Comparison of ENCODE assay signal across 23 mouse cellular contexts in the genomic region with DNA sequence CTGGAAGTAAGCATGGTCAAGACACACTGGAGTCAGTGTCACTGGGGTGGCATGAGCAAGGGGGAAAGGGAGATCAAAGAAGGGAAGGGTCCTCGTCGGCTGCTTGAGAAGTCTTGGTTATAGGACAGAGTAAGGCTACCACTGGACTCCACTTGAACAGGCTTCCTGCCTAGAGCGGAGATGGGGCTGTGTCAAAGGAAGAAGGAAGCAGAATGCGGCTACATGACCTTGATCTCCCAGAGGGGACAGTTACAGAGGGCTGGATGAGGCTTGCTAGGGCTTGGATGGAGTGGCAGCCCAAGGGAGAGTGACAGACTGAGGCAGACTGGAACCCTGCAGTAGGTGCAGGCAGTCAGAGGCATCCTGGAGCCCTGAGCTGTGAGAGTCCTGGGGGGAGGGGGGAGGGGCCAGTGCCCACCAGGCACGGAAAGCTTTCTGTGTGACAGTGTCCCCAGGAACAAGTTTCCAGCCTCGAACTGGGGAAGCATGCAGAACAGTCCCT. TPM values are rescaled to one million over a fixed set of nuclear protein-coding genes. Genes with fewer than 3 reads are reported as not detected.
DNase-seq lines count a peak whose midpoint lies in the region; ATAC-seq lines count a peak whose summit lies in the region.
"Had no signal": no experiment of that assay in that cellular context is flagged by ENCODE, and none has a peak within 500 bp of the region (broad histone marks: within the 10 kb centered on the region; RNA-seq: fewer than 3 reads in every experiment).

No protein-coding gene starts in this region.

- H3K36me3 ChIP-seq in forebrain, embryonic 10.5 days (replicated peaks): no peaks in the 10 kb centered on the region
- no peaks in the 10 kb centered on the region for H3K36me3 ChIP-seq in forebrain, embryonic 16.5 days (ENCODE audit: control insufficient read depth, insufficient read depth)
- no peaks in the 10 kb centered on the region for H3K36me3 ChIP-seq in heart, embryonic 15.5 days
- no peaks in the 10 kb centered on the region for H3K36me3 ChIP-seq in lung, embryonic 15.5 days
- no peaks in the 10 kb centered on the region for H3K36me3 ChIP-seq in embryonic facial prominence, embryonic 11.5 days (replicated peaks; ENCODE audit: control insufficient read depth, insufficient read depth, low read depth, low read length)
- H3K36me3 ChIP-seq: embryonic facial prominence, embryonic 15.5 days; forebrain, embryonic 12.5 days; limb, embryonic 12.5 days; neural tube, embryonic 12.5 days had no signal

- H3K27ac ChIP-seq in forebrain, embryonic 10.5 days: 0 out of 2 replicates have a peak overlapping the region, but pooled peaks have one; percentile 40
- H3K27ac ChIP-seq in forebrain, embryonic 16.5 days (ENCODE audit: low read length): no peak overlapping the region
- peak overlapping the region; percentile 18; the same call in 1 of the 2 replicates for H3K27ac ChIP-seq in heart, embryonic 15.5 days
- H3K27ac ChIP-seq in lung, embryonic 15.5 days: peak overlapping the region; percentile 35
- no peak overlapping the region for H3K27ac ChIP-seq in embryonic facial prominence, embryonic 11.5 days (replicated peaks; ENCODE audit: low read depth, low read length)
- H3K27ac ChIP-seq: embryonic facial prominence, embryonic 15.5 days; forebrain, embryonic 12.5 days; hindbrain, embryonic 14.5 days; limb, embryonic 12.5 days; neural tube, embryonic 12.5 days; stomach, postnatal 0 days had no signal

- intact Hi-C loops in heart, postnatal 25 days (cut with DNase I): loop anchor here (2.0 kb wide), 1 partner anchor 14 kb away; no protein-coding TSS in a partner anchor

- no peaks in the 10 kb centered on the region for H3K9me3 ChIP-seq in forebrain, embryonic 10.5 days
- no peaks in the 10 kb centered on the region for H3K9me3 ChIP-seq in forebrain, embryonic 16.5 days (ENCODE audit: control insufficient read depth, low read length)
- H3K9me3 ChIP-seq in heart, embryonic 15.5 days (replicated peaks): no peaks in the 10 kb centered on the region
- no peaks in the 10 kb centered on the region for H3K9me3 ChIP-seq in lung, embryonic 15.5 days
- no peaks in the 10 kb centered on the region for H3K9me3 ChIP-seq in embryonic facial prominence, embryonic 11.5 days (replicated peaks; ENCODE audit: control insufficient read depth, low read length)
- H3K9me3 ChIP-seq: embryonic facial prominence, embryonic 15.5 days; forebrain, embryonic 12.5 days; limb, embryonic 12.5 days; neural tube, embryonic 12.5 days had no signal

- no peak overlapping the region for H3K9ac ChIP-seq in forebrain, embryonic 16.5 days (replicated peaks; ENCODE audit: low read depth, low read length)
- H3K9ac ChIP-seq in heart, embryonic 15.5 days: no peak overlapping the region
- H3K9ac ChIP-seq in lung, embryonic 15.5 days: no peak overlapping the region
- peak overlapping the region; percentile 22; the same call in 1 of the 2 replicates for H3K9ac ChIP-seq in embryonic facial prominence, embryonic 11.5 days (replicated peaks; ENCODE audit: low read length)
- H3K9ac ChIP-seq: embryonic facial prominence, embryonic 15.5 days; forebrain, embryonic 12.5 days; hindbrain, embryonic 14.5 days; limb, embryonic 12.5 days; neural tube, embryonic 12.5 days had no signal

- peaks cover 20% of the 10 kb centered on the region for H3K4me1 ChIP-seq in forebrain, embryonic 10.5 days
- no peaks in the 10 kb centered on the region for H3K4me1 ChIP-seq in forebrain, embryonic 16.5 days (replicated peaks; ENCODE audit: control insufficient read depth, insufficient read depth, low read length)
- H3K4me1 ChIP-seq in heart, embryonic 15.5 days (replicated peaks): peaks cover 59% of the 10 kb centered on the region
- peaks cover 38% of the 10 kb centered on the region for H3K4me1 ChIP-seq in lung, embryonic 15.5 days
- H3K4me1 ChIP-seq in embryonic facial prominence, embryonic 11.5 days (ENCODE audit: control insufficient read depth, insufficient read depth, low read length): no peaks in the 10 kb centered on the region; the same call in 1 of the 2 replicates

- WGBS in forebrain, embryonic 10.5 days: 68% methylated on average over 6 of the region's 6 CpGs
- WGBS in forebrain, embryonic 16.5 days: 58% methylated on average over 6 of the region's 6 CpGs
- 45% methylated on average over 6 of the region's 6 CpGs for WGBS in heart, embryonic 15.5 days
- 54% methylated on average over 6 of the region's 6 CpGs for WGBS in lung, embryonic 15.5 days
- WGBS in embryonic facial prominence, embryonic 11.5 days: 57% methylated on average over 6 of the region's 6 CpGs

- no peak for ATAC-seq in forebrain, embryonic 16.5 days
- no peak for ATAC-seq in heart, embryonic 15.5 days (replicated peaks; ENCODE audit: insufficient number of reproducible peaks, insufficient read depth, low FRiP score, low read depth)
- no peak for ATAC-seq in lung, embryonic 15.5 days (ENCODE audit: borderline replicate concordance, extremely low read depth, low FRiP score, low TSS enrichment)
- no peak for ATAC-seq in embryonic facial prominence, embryonic 11.5 days (replicated peaks; ENCODE audit: insufficient number of reproducible peaks, low FRiP score, low TSS enrichment, low read depth)
- ATAC-seq: intestine, embryonic 16.5 days; lung, postnatal 0 days had no signal

- no peaks in the 10 kb centered on the region for H3K27me3 ChIP-seq in forebrain, embryonic 10.5 days (ENCODE audit: poor library complexity, severe bottlenecking)
- H3K27me3 ChIP-seq in forebrain, embryonic 16.5 days (replicated peaks; ENCODE audit: control insufficient read depth, insufficient read depth, low read length): no peaks in the 10 kb centered on the region
- H3K27me3 ChIP-seq in heart, embryonic 15.5 days: no peaks in the 10 kb centered on the region
- H3K27me3 ChIP-seq in lung, embryonic 15.5 days: no peaks in the 10 kb centered on the region
- H3K27me3 ChIP-seq in embryonic facial prominence, embryonic 11.5 days (ENCODE audit: control insufficient read depth, insufficient read depth, low read length): no peaks in the 10 kb centered on the region
- H3K27me3 ChIP-seq: embryonic facial prominence, embryonic 15.5 days; forebrain, embryonic 12.5 days; limb, embryonic 12.5 days; neural tube, embryonic 12.5 days had no signal

- H3K4me2 ChIP-seq in forebrain, embryonic 16.5 days (ENCODE audit: low read length): no peak overlapping the region
- H3K4me2 ChIP-seq in heart, embryonic 15.5 days: no peak overlapping the region
- no peak overlapping the region for H3K4me2 ChIP-seq in lung, embryonic 15.5 days
- no peak overlapping the region for H3K4me2 ChIP-seq in embryonic facial prominence, embryonic 11.5 days (ENCODE audit: low read depth, low read length)
- H3K4me2 ChIP-seq: embryonic facial prominence, embryonic 15.5 days; forebrain, embryonic 12.5 days; hindbrain, embryonic 14.5 days; limb, embryonic 12.5 days; neural tube, embryonic 12.5 days had no signal

- DNase-seq in forebrain, embryonic 10.5 days (ENCODE audit: extremely low spot score, low spot score): no peak
- DNase-seq in heart, postnatal 25 days (ENCODE audit: low spot score): no peak
- no peak for DNase-seq in lung, adult 18-20 months
- DNase-seq in embryonic facial prominence, embryonic 11.5 days (ENCODE audit: low spot score): no peak
- no peak for DNase-seq in retina, embryonic 14.5 days (ENCODE audit: low spot score)
- DNase-seq: adrenal gland, postnatal 25 days; cerebellum, adult 8-10 months; gastrocnemius, postnatal 36 days; kidney, postnatal 14 days; right cerebral cortex, postnatal 14 days; thymus, postnatal 14 days had no signal

- no peak overlapping the region for H3K4me3 ChIP-seq in forebrain, embryonic 10.5 days
- no peak overlapping the region for H3K4me3 ChIP-seq in forebrain, embryonic 16.5 days (replicated peaks; ENCODE audit: low read length)
- no peak overlapping the region for H3K4me3 ChIP-seq in heart, embryonic 15.5 days
- no peak overlapping the region for H3K4me3 ChIP-seq in lung, embryonic 15.5 days
- H3K4me3 ChIP-seq in embryonic facial prominence, embryonic 11.5 days (ENCODE audit: low read depth, low read length): no peak overlapping the region
- H3K4me3 ChIP-seq: embryonic facial prominence, embryonic 15.5 days; forebrain, embryonic 12.5 days; limb, embryonic 12.5 days; neural tube, embryonic 12.5 days had no signal

RNA-seq across cellular contexts. Expression of gene Eng, which starts 5.8 kb away (rescaled TPM):
- polyA plus RNA-seq in forebrain, embryonic 10.5 days (2016; fragmentation: Nextera tagmentation; extraction: Ambion mirVana): 24.5 and 24.7 TPM in 2 replicates
- polyA plus RNA-seq in forebrain, embryonic 16.5 days (2015; fragmentation: Nextera tagmentation; extraction: Ambion mirVana): 27.3 and 31.9 TPM in 2 replicates
- 144 and 163 TPM in 2 replicates for polyA plus RNA-seq in heart, embryonic 15.5 days (2015; fragmentation: Nextera tagmentation; extraction: Ambion mirVana)
- total RNA-seq in heart, postnatal 25 days (2021): 100 to 1,000 TPM; 126 to 140 TPM
- polyA plus RNA-seq in lung, embryonic 15.5 days (2015; fragmentation: Nextera tagmentation; extraction: Ambion mirVana): 102 and 107 TPM in 2 replicates
- 19.2 and 22.6 TPM in 2 replicates for polyA plus RNA-seq in embryonic facial prominence, embryonic 11.5 days (2014; fragmentation: Nextera tagmentation; extraction: Ambion mirVana)

RNA-seq across cellular contexts. Expression of gene Ak1, which starts 19.0 kb away (rescaled TPM):
- 17.8 and 20.2 TPM in 2 replicates for polyA plus RNA-seq in forebrain, embryonic 10.5 days (2016; fragmentation: Nextera tagmentation; extraction: Ambion mirVana)
- polyA plus RNA-seq in forebrain, embryonic 16.5 days (2015; fragmentation: Nextera tagmentation; extraction: Ambion mirVana): 83.8 and 91.2 TPM in 2 replicates
- polyA plus RNA-seq in heart, embryonic 15.5 days (2015; fragmentation: Nextera tagmentation; extraction: Ambion mirVana): 360 and 390 TPM in 2 replicates
- total RNA-seq in heart, postnatal 25 days (2021): 100 to 1,000 TPM; 733 to 743 TPM
- polyA plus RNA-seq in lung, embryonic 15.5 days (2015; fragmentation: Nextera tagmentation; extraction: Ambion mirVana): 53.6 and 60.6 TPM in 2 replicates
- polyA plus RNA-seq in embryonic facial prominence, embryonic 11.5 days (2014; fragmentation: Nextera tagmentation; extraction: Ambion mirVana): 13.7 and 16.6 TPM in 2 replicates
- total RNA-seq: monocyte, adult 5-6 weeks had no signal

RNA-seq across cellular contexts. Expression of gene St6galnac6, which starts 41.1 kb away (rescaled TPM):
- polyA plus RNA-seq in forebrain, embryonic 10.5 days (2016; fragmentation: Nextera tagmentation; extraction: Ambion mirVana): 13.3 and 13.8 TPM in 2 replicates
- 18.3 and 21.6 TPM in 2 replicates for polyA plus RNA-seq in forebrain, embryonic 16.5 days (2015; fragmentation: Nextera tagmentation; extraction: Ambion mirVana)
- 28.5 and 29.0 TPM in 2 replicates for polyA plus RNA-seq in heart, embryonic 15.5 days (2015; fragmentation: Nextera tagmentation; extraction: Ambion mirVana)
- total RNA-seq in heart, postnatal 25 days (2021): 100 to 1,000 TPM; 104 to 110 TPM
- 25.0 and 26.2 TPM in 2 replicates for polyA plus RNA-seq in lung, embryonic 15.5 days (2015; fragmentation: Nextera tagmentation; extraction: Ambion mirVana)
- polyA plus RNA-seq in embryonic facial prominence, embryonic 11.5 days (2014; fragmentation: Nextera tagmentation; extraction: Ambion mirVana): 6.3 and 6.8 TPM in 2 replicates

RNA-seq across cellular contexts. Expression of gene St6galnac4, which starts 53.7 kb away (rescaled TPM):
- polyA plus RNA-seq in forebrain, embryonic 10.5 days (2016; fragmentation: Nextera tagmentation; extraction: Ambion mirVana): 15.7 and 17.6 TPM in 2 replicates
- 27.4 and 29.6 TPM in 2 replicates for polyA plus RNA-seq in forebrain, embryonic 16.5 days (2015; fragmentation: Nextera tagmentation; extraction: Ambion mirVana)
- 33.5 and 38.7 TPM in 2 replicates for polyA plus RNA-seq in heart, embryonic 15.5 days (2015; fragmentation: Nextera tagmentation; extraction: Ambion mirVana)
- 10 to 100 TPM; 17.7 to 21.4 TPM for total RNA-seq in heart, postnatal 25 days (2021)
- polyA plus RNA-seq in lung, embryonic 15.5 days (2015; fragmentation: Nextera tagmentation; extraction: Ambion mirVana): 25.9 and 26.1 TPM in 2 replicates
- polyA plus RNA-seq in embryonic facial prominence, embryonic 11.5 days (2014; fragmentation: Nextera tagmentation; extraction: Ambion mirVana): 20.3 and 22.8 TPM in 2 replicates

Comparison
In these comparisons a context has a peak if more than half of its experiments do, and no peak if none do; other contexts are left out.
1. H3K27ac ChIP-seq: peak in forebrain, embryonic 10.5 days (single experiment), heart, embryonic 15.5 days (single experiment) and lung, embryonic 15.5 days (single experiment); none in forebrain, embryonic 16.5 days (single experiment) and embryonic facial prominence, embryonic 11.5 days (single experiment).